Mouse (Mus musculus) ovary, postnatal 14 days (tissue): ENCODE measurements around the gene Gria1.

ENCODE experiments used
- DNase-seq: peaks from one replicate; pipeline ENCODE4 v3.0.0; 2022; ENCODE audit warnings: low spot score

Gria1 gene

GRCm38 (mm10) chr11:57011024-57011690 is at the start of gene Gria1:
Gene Gria1 (plus strand): TSS chr11:57011387.
- DNase-seq, result no peak

GRCm38 (mm10) chr11:56961751-56962150 is 49.4 kb upstream of the Gria1 start:
- no peak for DNase-seq

GRCm38 (mm10) chr11:56972814-56973213 is 38.4 kb upstream of the Gria1 start:
- DNase-seq, result no peak

GRCm38 (mm10) chr11:56984321-56985000 is 26.7 kb upstream of the Gria1 start:
- no peak for DNase-seq

- no peak for DNase-seq
Observed at GRCm38 (mm10) chr11:56985457-56985856, 25.7 kb upstream of the Gria1 start.

GRCm38 (mm10) chr11:56999601-57000001 is 11.6 kb upstream of the Gria1 start:
- DNase-seq, result peak; percentile 8

GRCm38 (mm10) chr11:57004611-57005010 is 6.6 kb upstream of the Gria1 start:
- DNase-seq, result no peak

- no peak for DNase-seq
Observed at GRCm38 (mm10) chr11:57005341-57005740, 5.8 kb upstream of the Gria1 start.

GRCm38 (mm10) chr11:57007790-57008189 is 3.4 kb upstream of the Gria1 start:
- DNase-seq, result no peak

GRCm38 (mm10) chr11:57010611-57011010 is 576 bp upstream of the Gria1 start:
- DNase-seq, result no peak

- no peak for DNase-seq
Observed at GRCm38 (mm10) chr11:57011691-57012039, 478 bp downstream of the Gria1 start.

GRCm38 (mm10) chr11:57012287-57012921 is 1.2 kb downstream of the Gria1 start:
- DNase-seq, result no peak

GRCm38 (mm10) chr11:57013464-57014190 is 2.4 kb downstream of the Gria1 start:
- DNase-seq, result no peak

- no peak for DNase-seq
Observed at GRCm38 (mm10) chr11:57014396-57014795, 3.2 kb downstream of the Gria1 start.

GRCm38 (mm10) chr11:57018536-57018935 is 7.3 kb downstream of the Gria1 start:
- no peak for DNase-seq

- no peak for DNase-seq
Observed at GRCm38 (mm10) chr11:57022400-57022799, 11.2 kb downstream of the Gria1 start.

GRCm38 (mm10) chr11:57030448-57030847 is 19.3 kb downstream of the Gria1 start:
- no peak for DNase-seq

- DNase-seq, result no peak
Observed at GRCm38 (mm10) chr11:57038807-57039206, 27.6 kb downstream of the Gria1 start.

GRCm38 (mm10) chr11:57039306-57039705 is 28.1 kb downstream of the Gria1 start:
- DNase-seq, result no peak

- no peak for DNase-seq
Observed at GRCm38 (mm10) chr11:57042057-57042456, 30.9 kb downstream of the Gria1 start.

- no peak for DNase-seq
Observed at GRCm38 (mm10) chr11:57044146-57044545, 33.0 kb downstream of the Gria1 start.

GRCm38 (mm10) chr11:57051666-57052562 is 40.7 kb downstream of the Gria1 start:
- peak; percentile 3 for DNase-seq
